Mouse (Mus musculus) T-cell, adult 66 days (primary cell): ENCODE data around the gene Cyp3a13. TPM values are rescaled to one million over a fixed set of nuclear protein-coding genes. Genes with fewer than 3 reads are reported as not detected.

Experiments
- total RNA-seq, 2 experiments: library from RNA; stranded (reverse); gene quantifications; 3 replicates in 1 of 2; 4 replicates in 1 of 2; pipeline ENCODE4 v1.2.4; 2023

Cyp3a13 gene
- total RNA-seq: not detected

DNA sequence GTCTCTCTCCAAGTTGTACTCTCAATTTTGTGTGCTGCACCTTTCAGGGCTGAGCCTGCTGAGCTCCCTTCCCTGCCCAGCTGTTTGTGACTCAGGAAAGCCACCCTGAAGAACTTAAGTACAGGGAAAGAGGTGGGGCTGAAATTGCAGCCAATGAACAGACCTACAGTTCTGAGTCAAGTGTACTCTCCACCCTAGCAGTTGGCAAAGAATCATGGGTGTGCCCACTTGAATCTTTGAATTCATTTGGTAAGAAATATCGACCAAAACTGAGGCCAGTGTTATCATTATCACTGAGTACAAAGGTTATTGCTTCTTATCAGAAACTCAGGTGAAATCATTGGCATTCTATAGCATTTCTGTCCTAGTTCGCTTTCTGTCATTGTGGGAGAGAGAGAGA is at the start of gene Cyp3a13:
Gene Cyp3a13, minus strand, starts transcription at position 88 of the 400 bp plus-strand sequence.

DNA sequence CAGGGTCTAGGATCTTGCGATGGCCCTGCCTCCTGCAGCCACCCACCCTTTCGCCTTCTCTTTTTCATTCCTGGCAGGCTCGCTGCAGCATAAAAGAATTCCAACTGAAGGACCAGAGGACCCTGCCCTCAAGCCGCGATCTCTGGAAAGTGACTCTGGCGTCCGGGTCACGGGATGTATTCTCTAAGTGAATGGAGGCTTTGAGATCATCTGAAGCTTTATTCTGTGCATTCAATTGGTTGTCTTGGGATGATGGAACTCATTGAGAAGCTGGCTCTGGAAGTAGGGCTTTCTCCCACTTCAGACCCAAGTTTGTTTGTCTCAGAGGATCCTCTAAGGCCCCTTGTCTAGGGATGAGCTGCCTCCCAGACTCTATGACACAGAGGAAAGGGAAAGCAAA is 41.5 kb upstream of the Cyp3a13 start, which contains the start of gene Gjc3:
Gene Gjc3, minus strand, starts transcription at position 154 of the 400 bp plus-strand sequence.

GRCm38 (mm10) chr5:137871644-137872380 is 49.6 kb downstream of the Cyp3a13 start, which contains the start of gene Pilrb2:
Gene Pilrb2, minus strand, starts transcription at chr5:137871815.

DNA sequence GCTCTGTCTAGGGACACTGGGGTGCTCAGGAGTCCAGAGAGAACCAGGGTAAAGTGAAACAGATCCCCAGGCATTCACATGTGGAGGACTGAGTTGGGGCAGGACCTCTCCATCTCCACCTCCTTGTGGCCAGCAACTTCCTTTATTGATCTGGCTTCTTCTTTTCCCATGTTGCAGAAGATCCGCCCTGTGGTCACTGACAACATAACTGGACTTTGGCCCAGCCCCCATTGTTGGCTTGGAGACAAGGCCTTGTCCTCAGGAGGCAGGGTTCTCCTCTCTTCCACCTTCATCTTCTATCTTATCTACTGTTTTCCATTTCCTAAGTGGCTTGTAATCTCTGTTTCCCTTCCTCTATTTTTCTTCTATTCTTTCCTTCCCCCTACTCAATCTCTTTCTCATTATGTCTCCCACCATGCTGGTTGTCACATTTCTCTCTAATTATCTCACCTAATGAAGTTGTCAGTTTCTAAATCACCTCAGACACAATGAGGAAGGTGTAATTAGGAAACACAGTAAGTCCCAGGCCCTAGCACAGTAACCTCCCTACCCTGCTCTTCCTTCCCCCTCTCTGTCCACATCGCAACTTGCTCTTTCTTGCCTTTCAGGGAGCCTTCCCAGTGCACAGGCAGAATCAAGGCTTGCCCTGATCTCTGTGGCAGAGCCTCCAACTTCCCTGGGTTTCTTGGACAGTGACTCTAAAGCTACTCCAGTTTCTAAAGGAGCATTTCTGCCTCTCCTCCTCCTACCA is 63.3 kb downstream of the Cyp3a13 start, which contains the start of gene Pilrb1:
Gene Pilrb1, minus strand, starts transcription at position 147 of the 751 bp plus-strand sequence.

Other genes with a start within 250 kb of the Cyp3a13 start
- 10 to 100 TPM; 24.7 to 27.5 TPM for gene Agfg2, start 236.9 kb downstream of the Cyp3a13 start, total RNA-seq
- 1 to 10 TPM; 2.1 to 2.3 TPM for gene Nyap1, start 180.0 kb downstream of the Cyp3a13 start, total RNA-seq
- 100 to 1,000 TPM; 231 to 235 TPM for gene Tsc22d4, start 175.9 kb downstream of the Cyp3a13 start, total RNA-seq
- 10 to 100 TPM; 23.2 to 26.0 TPM for gene Ppp1r35, start 142.8 kb downstream of the Cyp3a13 start, total RNA-seq
- 100 to 1,000 TPM; 120 to 126 TPM for gene Mepce, start 134.0 kb downstream of the Cyp3a13 start, total RNA-seq
- gene Zcwpw1, start 133.8 kb downstream of the Cyp3a13 start, total RNA-seq: 10 to 100 TPM; 19.2 to 22.2 TPM
- gene Pilra, start 85.3 kb downstream of the Cyp3a13 start, total RNA-seq: 1 to 10 TPM; 3.2 to 3.3 TPM
- 1 to 10 TPM; 1.7 to 2.7 TPM for gene Pilrb1, start 63.5 kb downstream of the Cyp3a13 start, total RNA-seq
- 1 to 10 TPM in 1 of 2 experiments, not detected in 1; 2.4 TPM for gene Pilrb2, start 49.8 kb downstream of the Cyp3a13 start, total RNA-seq
- not detected for gene Gjc3, start 41.5 kb upstream of the Cyp3a13 start, total RNA-seq
- not detected for gene Azgp1, start 59.9 kb upstream of the Cyp3a13 start, total RNA-seq
- not detected for gene Smok3a, start 99.6 kb upstream of the Cyp3a13 start, total RNA-seq
- gene Smok3b, start 99.8 kb upstream of the Cyp3a13 start, total RNA-seq: not detected
- not detected for gene Smok3c, start 131.6 kb upstream of the Cyp3a13 start, total RNA-seq
- 10 to 100 TPM; 22.9 to 24.4 TPM for gene Zkscan1, start 163.5 kb upstream of the Cyp3a13 start, total RNA-seq
- 10 to 100 TPM; 13.3 to 18.2 TPM for gene Zscan21, start 195.3 kb upstream of the Cyp3a13 start, total RNA-seq
- 10 to 100 TPM in 1 of 2 experiments, 1 to 10 TPM in 1; 9.4 to 10.4 TPM for gene Zfp113, start 234.1 kb upstream of the Cyp3a13 start, total RNA-seq
- gene Cops6, start 239.5 kb upstream of the Cyp3a13 start, total RNA-seq: 10 to 100 TPM; 52.3 to 55.0 TPM